Mouse (Mus musculus): ENCODE measurements around the gene Glud1.

Gene Glud1

DNA sequence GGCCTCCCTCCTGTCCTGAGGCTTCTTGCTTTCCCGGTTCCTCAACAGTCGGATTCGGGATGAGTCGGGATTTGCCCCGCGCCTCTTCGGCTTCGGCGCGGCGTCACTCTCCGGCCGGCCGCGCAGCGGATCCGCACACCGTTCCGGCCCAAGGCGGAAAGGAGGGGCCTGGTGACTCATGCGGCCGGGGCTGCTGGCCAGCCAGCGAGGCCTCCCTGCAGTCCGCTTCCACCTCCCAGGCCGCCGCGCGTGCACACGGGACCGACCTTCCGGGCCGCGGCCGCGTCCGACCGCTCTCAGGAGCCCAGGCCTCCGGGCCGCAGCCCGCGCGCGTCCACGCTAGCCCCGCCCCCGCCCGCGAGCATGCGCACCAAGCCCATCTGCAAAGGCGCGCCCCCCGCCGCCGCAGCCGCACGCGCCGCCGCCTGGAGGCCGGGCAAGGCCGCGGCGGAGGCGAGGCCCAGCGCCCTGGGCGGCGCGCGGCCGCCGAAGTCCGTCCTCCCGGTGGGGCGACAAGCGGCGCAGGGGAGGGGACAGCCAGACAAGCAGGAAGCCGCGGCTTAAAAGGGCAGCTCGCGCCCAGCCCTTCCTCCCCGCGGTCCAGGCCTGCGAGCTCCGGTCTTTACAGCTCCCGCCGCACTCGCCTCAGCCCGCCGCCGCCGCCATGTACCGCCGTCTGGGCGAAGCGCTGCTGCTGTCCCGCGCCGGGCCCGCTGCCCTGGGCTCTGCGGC, at the start of gene Glud1, which contains the start of gene Shld2:
Glud1 (plus strand) TSS at position 494 of the 732 bp plus-strand sequence.
Shld2 (minus strand) TSS at position 260 of the 732 bp plus-strand sequence.
- peak; percentile 78 for DNase-seq (ENCODE audit: low read depth)

- no peak for DNase-seq (ENCODE audit: low read depth)
Observed at GRCm38 (mm10) chr14:34268046-34268445, 42.5 kb upstream of the Glud1 start.

- no peak for DNase-seq (ENCODE audit: low read depth)
Observed at GRCm38 (mm10) chr14:34273280-34273679, 37.2 kb upstream of the Glud1 start.

DNA sequence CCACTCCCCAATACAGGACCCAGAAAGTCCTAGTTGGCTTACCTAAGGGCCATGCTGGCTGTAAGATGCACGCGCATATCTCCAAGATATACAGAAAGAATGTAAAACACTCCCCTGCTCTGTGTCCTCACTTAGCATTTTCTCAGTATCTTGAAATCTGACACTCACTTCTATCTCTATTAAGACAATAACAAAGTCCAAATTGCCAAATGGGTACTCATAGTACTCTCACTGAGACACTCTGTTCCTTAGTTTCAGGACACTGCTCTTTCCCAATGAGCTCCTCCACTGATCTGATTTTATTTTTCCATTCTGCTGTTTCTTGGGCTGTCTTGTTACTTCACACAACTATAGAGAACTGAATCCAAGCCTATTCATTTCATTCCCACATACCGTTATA, 36.4 kb upstream of the Glud1 start:
- DNase-seq (ENCODE audit: low read depth), result no peak

DNA sequence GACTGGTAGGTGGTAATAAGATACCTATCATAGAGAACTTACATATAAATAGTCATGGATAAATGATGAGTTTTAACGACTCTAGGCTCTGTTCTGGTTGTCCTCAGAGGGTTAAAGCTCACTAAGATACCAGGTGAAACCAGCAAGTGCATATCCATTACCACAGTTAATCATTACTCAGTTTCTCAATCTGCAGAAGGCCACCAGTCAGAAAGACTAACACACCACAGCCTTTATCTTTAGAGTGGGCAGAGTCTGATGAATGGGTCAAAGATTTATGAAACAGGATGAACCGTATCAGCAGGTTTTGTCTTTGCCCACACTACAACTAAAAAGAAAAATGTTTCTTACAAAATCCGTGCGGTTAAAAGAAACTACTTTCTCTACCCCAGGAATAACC, 35.3 kb upstream of the Glud1 start:
- DNase-seq (ENCODE audit: low read depth), result no peak

DNA sequence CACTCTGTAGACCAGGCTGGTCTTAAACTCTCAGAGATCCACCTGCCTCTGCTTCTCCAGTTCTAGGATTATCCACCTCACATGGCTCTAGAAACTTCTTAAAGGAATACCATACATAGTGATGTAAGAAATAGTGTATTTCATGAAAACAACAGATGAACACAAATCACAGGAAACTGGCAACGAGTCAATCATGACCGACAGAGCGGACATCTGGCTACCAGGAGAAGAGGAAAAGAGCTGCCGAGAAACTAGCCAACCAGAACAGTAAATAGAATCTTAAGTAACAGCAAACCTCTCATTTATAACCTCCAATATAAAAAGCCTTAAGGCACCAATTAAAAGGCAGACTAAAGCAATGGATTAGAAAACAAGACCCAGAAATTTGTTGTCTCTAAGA, 30.8 kb upstream of the Glud1 start:
- no peak for DNase-seq (ENCODE audit: low read depth)

GRCm38 (mm10) chr14:34280798-34281197, 29.7 kb upstream of the Glud1 start:
- DNase-seq (ENCODE audit: low read depth), result no peak

DNA sequence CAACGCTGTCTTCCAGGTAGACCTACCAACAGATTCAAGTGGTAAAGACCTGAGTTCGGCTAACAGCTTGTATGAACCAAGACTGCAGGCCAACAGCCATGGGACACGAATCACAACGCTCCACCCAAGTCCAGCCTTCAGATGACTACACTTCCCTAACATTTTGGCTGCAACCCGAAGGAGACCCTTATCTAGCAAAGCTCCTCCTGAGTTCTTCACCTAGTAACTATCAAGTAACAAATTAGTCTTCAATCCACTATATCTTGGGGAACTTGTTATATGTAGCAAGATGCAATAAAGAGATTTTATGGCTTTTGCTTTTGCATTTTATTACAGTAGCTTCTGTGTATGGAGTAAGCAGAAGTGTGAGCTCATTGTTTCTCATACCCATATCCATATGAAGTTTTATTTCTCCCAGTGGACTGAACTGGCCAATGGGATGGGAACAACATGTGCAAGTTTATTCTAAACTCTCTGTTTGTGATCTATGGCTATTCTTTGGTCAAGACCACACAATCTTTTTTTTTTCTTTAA, 28.7 kb upstream of the Glud1 start:
- DNase-seq (ENCODE audit: low read depth), result no peak

GRCm38 (mm10) chr14:34288396-34288795, 22.1 kb upstream of the Glud1 start:
- no peak for DNase-seq (ENCODE audit: low read depth)

DNA sequence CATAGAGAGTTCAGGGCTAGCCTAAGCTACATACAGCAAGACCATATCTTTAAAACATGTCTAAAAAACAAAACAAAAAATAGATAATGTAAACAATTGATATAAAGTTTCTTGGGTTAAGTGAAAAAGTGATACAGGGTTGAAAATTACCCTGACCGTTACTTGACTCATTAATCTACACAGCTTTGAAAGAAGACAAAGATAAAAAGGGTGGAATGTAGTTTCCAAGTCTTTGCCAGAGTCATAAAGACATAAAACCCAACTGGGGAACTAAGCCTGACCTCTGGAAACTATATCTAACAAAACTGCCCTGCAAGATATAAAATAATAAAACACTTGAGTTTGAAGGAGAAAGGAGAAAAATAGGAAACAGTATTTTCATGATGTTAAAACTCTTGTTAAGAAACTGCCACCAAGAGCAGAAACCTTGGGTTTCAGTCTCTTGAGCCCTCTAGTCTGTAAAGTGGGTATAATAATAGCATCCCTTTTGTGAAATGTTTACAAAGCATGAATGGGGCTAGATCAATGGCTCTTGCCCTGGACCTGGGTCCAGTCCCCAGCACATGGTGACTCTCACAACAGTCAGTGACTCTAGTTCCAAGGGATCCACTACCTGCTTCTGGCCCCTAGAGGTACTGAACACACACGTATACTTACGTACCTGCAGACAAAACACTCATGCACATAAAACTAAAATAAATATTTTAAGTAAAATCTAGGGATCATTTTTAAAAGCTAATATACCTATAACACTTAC, 21.1 kb upstream of the Glud1 start:
- no peak for DNase-seq (ENCODE audit: low read depth)

- no peak for DNase-seq (ENCODE audit: low read depth)
Observed at GRCm38 (mm10) chr14:34290229-34290628, 20.3 kb upstream of the Glud1 start.

- DNase-seq (ENCODE audit: low read depth), result no peak
Observed at GRCm38 (mm10) chr14:34293641-34294040, 16.9 kb upstream of the Glud1 start.

GRCm38 (mm10) chr14:34296350-34296749, 14.2 kb upstream of the Glud1 start:
- no peak for DNase-seq (ENCODE audit: low read depth)

DNA sequence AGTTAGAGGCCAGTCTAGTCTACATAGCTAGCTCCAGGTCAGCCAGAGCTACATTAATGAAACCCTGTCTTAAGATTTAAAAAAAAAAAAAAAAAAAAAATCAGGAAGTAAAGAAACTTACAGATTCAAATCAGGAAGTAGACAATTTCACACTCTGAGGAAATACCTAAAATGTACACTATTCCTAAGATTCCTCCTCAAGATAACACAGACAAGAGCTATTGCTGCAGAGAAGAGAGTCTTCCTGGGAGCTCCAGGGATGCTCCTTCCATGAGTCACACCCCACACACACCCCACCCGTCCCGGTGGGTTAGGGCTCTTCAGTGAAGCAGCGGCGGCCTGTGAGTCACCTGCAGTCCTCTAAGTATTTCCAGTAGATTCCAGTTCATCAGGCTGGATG, 13.5 kb upstream of the Glud1 start:
- DNase-seq (ENCODE audit: low read depth), result no peak

DNA sequence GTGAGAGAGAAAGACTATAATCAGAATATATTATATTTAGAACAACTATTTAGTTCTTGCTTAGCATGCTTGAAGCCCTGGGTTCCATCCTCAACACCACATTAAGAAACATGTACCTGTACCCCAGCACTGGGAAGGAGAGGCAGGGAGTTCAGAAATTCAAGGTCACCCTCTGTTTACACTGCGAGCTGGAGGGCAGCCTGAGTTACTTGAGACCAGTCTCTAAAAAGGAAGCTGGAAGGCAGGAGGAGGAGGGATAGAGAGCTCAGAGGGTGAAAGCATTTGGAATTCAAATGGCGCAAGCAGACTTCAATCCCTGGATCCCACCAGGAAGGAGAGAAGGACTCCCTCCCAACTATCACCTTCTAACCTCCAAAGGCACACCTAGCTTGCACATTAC, 12.9 kb upstream of the Glud1 start:
- no peak for DNase-seq (ENCODE audit: low read depth)

- no peak for DNase-seq (ENCODE audit: low read depth)
Observed at GRCm38 (mm10) chr14:34298871-34299700, 11.4 kb upstream of the Glud1 start.

DNA sequence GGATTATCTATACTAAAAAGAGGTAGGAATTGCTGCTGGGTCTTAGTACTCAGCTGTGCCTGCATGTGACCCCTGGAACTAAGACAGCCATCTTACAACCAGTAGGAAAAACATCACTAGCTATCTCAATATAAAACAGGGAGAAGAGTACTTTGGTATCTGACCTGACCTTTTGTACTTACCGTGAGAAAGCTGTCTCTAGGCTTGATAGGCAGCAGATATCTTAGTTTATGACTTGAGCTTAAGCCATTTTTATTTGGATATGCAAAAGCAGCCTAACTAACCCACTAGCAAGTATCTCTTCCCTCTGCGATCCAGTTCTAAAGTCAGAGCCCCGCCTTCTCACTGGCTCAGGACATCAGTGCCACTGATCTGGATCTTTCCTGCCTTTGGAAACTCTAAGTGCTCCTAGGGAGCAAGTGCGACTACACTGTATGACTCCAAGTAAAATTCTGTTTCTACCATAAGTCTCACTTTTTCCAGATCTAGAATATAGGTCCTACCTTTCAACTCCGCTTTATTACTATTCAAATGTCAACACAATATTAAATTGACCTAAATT, 7.8 kb upstream of the Glud1 start:
- no peak for DNase-seq (ENCODE audit: low read depth)

GRCm38 (mm10) chr14:34303265-34303680, 7.3 kb upstream of the Glud1 start:
- no peak for DNase-seq (ENCODE audit: low read depth)

DNA sequence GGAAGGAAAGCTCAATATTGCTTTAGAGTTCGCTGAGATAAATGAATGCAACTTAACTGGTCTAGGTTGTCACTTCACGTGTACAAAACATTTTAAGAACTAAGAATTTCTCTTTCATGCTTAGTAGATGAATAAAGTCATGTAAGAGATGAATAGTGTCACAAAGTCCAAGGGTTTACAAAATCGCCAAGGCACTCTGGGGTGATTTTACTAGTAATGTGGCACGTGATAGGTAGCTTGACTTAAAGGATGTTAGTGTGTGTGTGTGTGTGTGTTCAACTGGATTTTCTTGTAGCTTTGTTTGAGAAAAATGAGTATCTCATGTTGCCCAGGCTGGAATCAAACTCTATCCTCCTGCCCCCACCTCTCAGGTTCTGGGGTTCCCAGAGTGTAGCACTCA, 1.3 kb upstream of the Glud1 start:
- no peak for DNase-seq (ENCODE audit: low read depth)

- no peak for DNase-seq (ENCODE audit: low read depth)
Observed at GRCm38 (mm10) chr14:34309907-34310233, 657 bp upstream of the Glud1 start.

GRCm38 (mm10) chr14:34311021-34311631, 599 bp downstream of the Glud1 start:
- no peak for DNase-seq (ENCODE audit: low read depth)

DNA sequence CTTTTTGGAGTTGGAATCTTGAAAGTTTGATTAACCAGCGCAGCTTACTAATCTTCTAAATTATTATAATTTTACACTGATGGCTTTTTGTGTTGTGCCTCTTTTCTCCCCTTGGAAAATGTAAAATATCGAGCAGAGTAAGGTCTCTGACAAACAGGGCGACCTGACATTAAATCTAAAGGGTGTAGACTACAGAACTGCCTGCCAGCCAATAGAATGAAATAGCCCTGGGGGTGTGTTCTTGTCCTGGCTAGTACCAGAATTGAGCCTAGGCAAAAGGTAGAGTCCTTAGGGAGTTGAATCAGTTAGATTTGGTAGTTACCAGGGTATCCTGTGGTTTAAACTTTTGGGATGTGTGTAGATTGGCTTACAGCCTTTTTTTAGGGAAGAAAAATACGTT, 1.2 kb downstream of the Glud1 start:
- DNase-seq (ENCODE audit: low read depth), result no peak

All from c-Kit-positive CD71-negative TER-119-negative erythroid progenitor cells, embryonic 14.5 days (primary cell).